Mouse (Mus musculus): ENCODE data around the gene Ifi27. TPM values are rescaled to one million over a fixed set of nuclear protein-coding genes. Genes with fewer than 3 reads are reported as not detected.

The Ifi27 gene
- total and polyA plus RNA-seq, 2 experiments: 149 to 288 TPM

DNA sequence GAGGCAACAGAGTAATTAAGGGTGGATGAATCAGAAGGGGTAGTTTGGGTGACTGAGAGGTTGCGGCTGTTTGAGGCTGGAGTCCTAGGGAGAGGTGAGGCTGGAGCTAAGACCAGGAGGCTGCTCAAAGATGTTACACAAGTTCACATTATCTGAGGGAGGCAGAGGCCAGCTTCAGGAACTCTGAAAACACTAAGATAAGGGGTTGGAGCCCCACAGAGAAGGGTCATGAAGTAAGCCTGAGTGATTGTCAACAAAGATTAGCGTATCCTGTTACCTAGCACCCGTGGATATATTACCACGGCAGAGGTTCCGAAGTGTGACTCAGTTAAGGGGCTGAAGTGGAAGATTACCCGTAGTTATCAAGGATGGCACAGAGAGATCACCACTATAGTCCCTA, 40.5 kb upstream of the Ifi27 start:
- H3K4me3 ChIP-seq (ENCODE audit: insufficient read depth, low read depth, low read length): no peak overlapping the region
- no peak overlapping the region for H3K9ac ChIP-seq (ENCODE audit: low read depth, low read length)
- TF ChIP-seq POLR2A (IDR thresholded peaks at IDR 0.05; ENCODE audit: extremely low read depth, insufficient read depth, low read length) (no peak), CTCF (IDR thresholded peaks at IDR 0.05; ENCODE audit: low read depth, low read length) (no peak)
- H3K79me2 ChIP-seq (ENCODE audit: control insufficient read depth, insufficient read depth, low read length): no peaks in the 10 kb centered on the region
- H3K27me3 ChIP-seq (ENCODE audit: control insufficient read depth, insufficient read depth, low read length): no peaks in the 10 kb centered on the region
- H3K27ac ChIP-seq (replicated peaks; ENCODE audit: insufficient read depth, low read depth, low read length): no peak overlapping the region
- no peaks in the 10 kb centered on the region for H3K36me3 ChIP-seq (ENCODE audit: control insufficient read depth, insufficient read depth, low read length)
- no peak for DNase-seq (ENCODE audit: extremely low read depth, low read depth, low spot score)
- WGBS: 67% methylated on average over 6 of the region's 6 CpGs
- H3K4me1 ChIP-seq (ENCODE audit: control insufficient read depth, insufficient read depth, low read length): peaks cover 16% of the 10 kb centered on the region

- TF ChIP-seq POLR2A (IDR thresholded peaks at IDR 0.05; ENCODE audit: extremely low read depth, insufficient read depth, low read length): no peak
- Histone ChIP-seq H3K36me3 (ENCODE audit: control insufficient read depth, insufficient read depth, low read length) (no peaks in the 10 kb centered on the region), H3K4me1 (ENCODE audit: control insufficient read depth, insufficient read depth, low read length) (peaks cover 9% of the 10 kb centered on the region), H3K27me3 (ENCODE audit: control insufficient read depth, insufficient read depth, low read length) (no peaks in the 10 kb centered on the region), H3K4me3 (ENCODE audit: insufficient read depth, low read depth, low read length) (no peak overlapping the region), H3K9ac (ENCODE audit: low read depth, low read length) (no peak overlapping the region), H3K79me2 (ENCODE audit: control insufficient read depth, insufficient read depth, low read length) (no peaks in the 10 kb centered on the region), H3K27ac (replicated peaks; ENCODE audit: insufficient read depth, low read depth, low read length) (no peak overlapping the region)
- peak; percentile 85 for DNase-seq (ENCODE audit: extremely low read depth, low read depth, low spot score)
- WGBS: 43% methylated on average over 12 of the region's 12 CpGs
Measured at GRCm38 (mm10) chr12:103395486-103396275, 38.3 kb upstream of the Ifi27 start.

- Histone ChIP-seq H3K36me3 (ENCODE audit: control insufficient read depth, insufficient read depth, low read length) (no peaks in the 10 kb centered on the region), H3K9ac (ENCODE audit: low read depth, low read length) (no peak overlapping the region), H3K4me1 (ENCODE audit: control insufficient read depth, insufficient read depth, low read length) (peaks cover 9% of the 10 kb centered on the region), H3K4me3 (ENCODE audit: insufficient read depth, low read depth, low read length) (no peak overlapping the region), H3K79me2 (ENCODE audit: control insufficient read depth, insufficient read depth, low read length) (no peaks in the 10 kb centered on the region), H3K27ac (replicated peaks; ENCODE audit: insufficient read depth, low read depth, low read length) (no peak overlapping the region), H3K27me3 (ENCODE audit: control insufficient read depth, insufficient read depth, low read length) (no peaks in the 10 kb centered on the region)
- no peak for DNase-seq (ENCODE audit: extremely low read depth, low read depth, low spot score)
- 94% methylated on average over 7 of the region's 7 CpGs for WGBS
- TF ChIP-seq POLR2A (IDR thresholded peaks at IDR 0.05; ENCODE audit: extremely low read depth, insufficient read depth, low read length): no peak
- TF ChIP-seq CTCF (IDR thresholded peaks at IDR 0.05; ENCODE audit: low read depth, low read length): no peak
Measured at GRCm38 (mm10) chr12:103396751-103397150, 37.3 kb upstream of the Ifi27 start.

- H3K79me2 ChIP-seq (ENCODE audit: control insufficient read depth, insufficient read depth, low read length): no peaks in the 10 kb centered on the region
- H3K36me3 ChIP-seq (ENCODE audit: control insufficient read depth, insufficient read depth, low read length): peaks cover 16% of the 10 kb centered on the region
- no peak overlapping the region for H3K4me3 ChIP-seq (ENCODE audit: insufficient read depth, low read depth, low read length)
- no peaks in the 10 kb centered on the region for H3K27me3 ChIP-seq (ENCODE audit: control insufficient read depth, insufficient read depth, low read length)
- DNase-seq (ENCODE audit: extremely low read depth, low read depth, low spot score): no peak
- no peaks in the 10 kb centered on the region for H3K4me1 ChIP-seq (ENCODE audit: control insufficient read depth, insufficient read depth, low read length)
- H3K9ac ChIP-seq (ENCODE audit: low read depth, low read length): no peak overlapping the region
- no peak overlapping the region for H3K27ac ChIP-seq (replicated peaks; ENCODE audit: insufficient read depth, low read depth, low read length)
- TF ChIP-seq POLR2A (IDR thresholded peaks at IDR 0.05; ENCODE audit: extremely low read depth, insufficient read depth, low read length) (no peak), CTCF (IDR thresholded peaks at IDR 0.05; ENCODE audit: low read depth, low read length) (no peak)
- 89% methylated on average over 18 of the region's 18 CpGs for WGBS
Measured at GRCm38 (mm10) chr12:103404131-103404530, 29.9 kb upstream of the Ifi27 start.

GRCm38 (mm10) chr12:103407720-103408119, 26.3 kb upstream of the Ifi27 start, which contains the start of gene 9330161L09Rik:
Gene 9330161L09Rik, minus strand, starts transcription at chr12:103407820.
- peaks cover 37% of the 10 kb centered on the region for H3K36me3 ChIP-seq (ENCODE audit: control insufficient read depth, insufficient read depth, low read length)
- no peak within 1 kb of the TSS for H3K27ac ChIP-seq (replicated peaks; ENCODE audit: insufficient read depth, low read depth, low read length)
- DNase-seq (ENCODE audit: extremely low read depth, low read depth, low spot score): no peak
- no peaks in the 10 kb centered on the region for H3K4me1 ChIP-seq (ENCODE audit: control insufficient read depth, insufficient read depth, low read length)
- no peak within 1 kb of the TSS for H3K9ac ChIP-seq (ENCODE audit: low read depth, low read length)
- no peaks in the 10 kb centered on the region for H3K27me3 ChIP-seq (ENCODE audit: control insufficient read depth, insufficient read depth, low read length)
- H3K79me2 ChIP-seq (ENCODE audit: control insufficient read depth, insufficient read depth, low read length): no peaks in the 10 kb centered on the region
- WGBS: 92% methylated on average over 4 of the region's 4 CpGs
- no peak for TF ChIP-seq POLR2A (IDR thresholded peaks at IDR 0.05; ENCODE audit: extremely low read depth, insufficient read depth, low read length)
- H3K4me3 ChIP-seq (ENCODE audit: insufficient read depth, low read depth, low read length): no peak within 1 kb of the TSS

GRCm38 (mm10) chr12:103408144-103408543, 25.9 kb upstream of the Ifi27 start:
- peaks cover 40% of the 10 kb centered on the region for H3K36me3 ChIP-seq (ENCODE audit: control insufficient read depth, insufficient read depth, low read length)
- H3K27me3 ChIP-seq (ENCODE audit: control insufficient read depth, insufficient read depth, low read length): no peaks in the 10 kb centered on the region
- TF ChIP-seq CTCF (IDR thresholded peaks at IDR 0.05; ENCODE audit: low read depth, low read length) (no peak), POLR2A (IDR thresholded peaks at IDR 0.05; ENCODE audit: extremely low read depth, insufficient read depth, low read length) (no peak)
- 94% methylated on average over 10 of the region's 10 CpGs for WGBS
- H3K27ac ChIP-seq (replicated peaks; ENCODE audit: insufficient read depth, low read depth, low read length): no peak overlapping the region
- H3K4me3 ChIP-seq (ENCODE audit: insufficient read depth, low read depth, low read length): no peak overlapping the region
- no peaks in the 10 kb centered on the region for H3K79me2 ChIP-seq (ENCODE audit: control insufficient read depth, insufficient read depth, low read length)
- H3K9ac ChIP-seq (ENCODE audit: low read depth, low read length): no peak overlapping the region
- DNase-seq (ENCODE audit: extremely low read depth, low read depth, low spot score): no peak
- no peaks in the 10 kb centered on the region for H3K4me1 ChIP-seq (ENCODE audit: control insufficient read depth, insufficient read depth, low read length)

Measured in liver, adult 2 months (tissue).